Mouse (Mus musculus) layer of hippocampus, adult 2 months (tissue): ENCODE measurements around the gene Naalad2. TPM values are rescaled to one million over a fixed set of nuclear protein-coding genes. Genes with fewer than 3 reads are reported as not detected.
"Not testable (repeated sequence)": the region's sequence is repeated elsewhere in the genome, so short reads cannot be mapped to it uniquely, and the experiment has no call there.

Experiments
- DNase-seq, 2 experiments: peaks; one replicate each; pipeline ENCODE4 v3.0.0; 2022; ENCODE audit warnings: low spot score in 2 of 2
- H3K27ac ChIP-seq: fragments of 200-600 bp; 2 replicates; pipeline ENCODE4 v1.8.1; 2022
- H3K4me3 ChIP-seq: fragments of 200-600 bp; 2 replicates; pipeline ENCODE4 v1.8.1; 2022; ENCODE audit warnings: mild to moderate bottlenecking
- CTCF ChIP-seq: fragments of 200-600 bp; conservative IDR thresholded peaks from 2 replicates; pipeline ENCODE4 v1.8.1; 2022; ENCODE audit warnings: antibody characterized with exemption, mild to moderate bottlenecking, moderate library complexity
- total RNA-seq, 2 experiments: library from RNA; stranded (reverse); gene quantifications; 2 replicates each; pipeline ENCODE4 v1.2.3; 2021

The Naalad2 gene
- total RNA-seq, 2 experiments from 2014 or later: 0.49 to 1.6 TPM

- not testable (repeated sequence) for H3K4me3 ChIP-seq, H3K27ac ChIP-seq, DNase-seq
- TF ChIP-seq CTCF: peak; percentile 78
Observed at GRCm38 (mm10) chr9:18278693-18279092, 124.1 kb downstream of the Naalad2 start.

DNA sequence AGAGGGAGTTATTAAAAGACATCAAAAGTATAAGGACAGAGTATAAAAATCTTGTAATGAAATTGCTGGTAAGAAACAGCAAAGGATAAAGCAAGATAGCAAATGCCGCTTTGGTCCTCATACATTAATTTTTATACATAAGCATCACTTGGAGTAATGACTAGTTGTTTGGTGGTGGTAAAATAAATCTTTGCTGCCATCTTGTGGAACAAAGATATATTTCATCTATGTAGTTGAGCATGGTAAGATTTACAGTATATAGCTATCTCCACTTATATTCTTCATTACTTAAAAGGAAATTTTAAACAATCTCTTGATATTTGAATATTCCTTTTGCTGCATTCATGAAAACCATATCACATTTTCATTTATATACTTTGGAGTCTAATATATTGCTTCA is 125.3 kb downstream of the Naalad2 start:
- TF ChIP-seq CTCF: peak; percentile 79
- H3K4me3 ChIP-seq: no peak overlapping the region
- peak in 1 of 2 experiments; percentile 26 for DNase-seq
- no peak overlapping the region for H3K27ac ChIP-seq

- DNase-seq: no peak
- Histone ChIP-seq H3K27ac (no peak overlapping the region), H3K4me3 (no peak overlapping the region)
- no peak for TF ChIP-seq CTCF
Observed at GRCm38 (mm10) chr9:18276844-18277243, 126.0 kb downstream of the Naalad2 start.

- no peak for DNase-seq
- H3K27ac ChIP-seq: no peak overlapping the region
- no peak overlapping the region for H3K4me3 ChIP-seq
- TF ChIP-seq CTCF: no peak
Observed at GRCm38 (mm10) chr9:18275901-18276300, 126.9 kb downstream of the Naalad2 start.

Other genes with a start within 250 kb of the Naalad2 start
- gene Chordc1, start 110.9 kb downstream of the Naalad2 start, total RNA-seq: 100 to 1,000 TPM; 104 to 109 TPM
- not detected for gene Ubtfl1, start 1.4 kb upstream of the Naalad2 start, total RNA-seq
- not detected for gene Mbd3l2, start 27.7 kb upstream of the Naalad2 start, total RNA-seq
- 1 to 10 TPM; 2.1 to 2.9 TPM for gene Zfp558, start 75.3 kb upstream of the Naalad2 start, total RNA-seq
- not detected for gene Mbd3l1, start 75.4 kb upstream of the Naalad2 start, total RNA-seq